Mouse (Mus musculus) midbrain, embryonic 10.5 days (tissue): ENCODE data around the gene Mgme1. TPM values are rescaled to one million over a fixed set of nuclear protein-coding genes. Genes with fewer than 3 reads are reported as not detected.

Source experiments
- DNase-seq: peaks from one replicate; pipeline ENCODE4 v3.0.0-alpha.2; 2017; ENCODE audit warnings: low spot score
- H3K27ac ChIP-seq: fragments of 300-500 bp; sonication (generic); replicated peaks from 2 replicates; pipeline ENCODE4 v1.5.1; 2016; ENCODE audit warnings: mild to moderate bottlenecking
- H3K27me3 ChIP-seq: fragments of 300-500 bp; sonication (generic); 2 replicates; pipeline ENCODE4 v1.6.1; 2016; ENCODE audit warnings: low read depth, mild to moderate bottlenecking; ENCODE audit not compliant: poor library complexity, severe bottlenecking
- H3K36me3 ChIP-seq: fragments of 300-500 bp; sonication (generic); 2 replicates; pipeline ENCODE4 v1.6.1; 2016; ENCODE audit warnings: mild to moderate bottlenecking, moderate library complexity
- H3K4me1 ChIP-seq: fragments of 300-500 bp; sonication (generic); 2 replicates; pipeline ENCODE4 v1.6.1; 2016
- H3K4me3 ChIP-seq: fragments of 300-500 bp; sonication (generic); 2 replicates; pipeline ENCODE4 v1.5.1; 2016; ENCODE audit warnings: mild to moderate bottlenecking, moderate library complexity
- H3K9me3 ChIP-seq: fragments of 300-500 bp; sonication (generic); replicated peaks from 2 replicates; pipeline ENCODE4 v1.6.1; 2016; ENCODE audit warnings: mild to moderate bottlenecking
- WGBS: fragments of 180-500 bp; shearing (Covaris S2); methylation state at CpG from one replicate; pipeline ENCODE4 v1.1.7; 2016; 5-methylcytosine and 5-hydroxymethylcytosine counted together
- polyA plus RNA-seq: library from polyadenylated mRNA; unstranded; fragments of >200 nt; fragmentation: Nextera tagmentation; extraction: Ambion mirVana; gene quantifications from 2 replicates; pipeline ENCODE4 v1.2.1, GENCODE M21; 2016

The Mgme1 gene
- polyA plus RNA-seq, 1 experiment from 2014 or later = 26.0 TPM

DNA sequence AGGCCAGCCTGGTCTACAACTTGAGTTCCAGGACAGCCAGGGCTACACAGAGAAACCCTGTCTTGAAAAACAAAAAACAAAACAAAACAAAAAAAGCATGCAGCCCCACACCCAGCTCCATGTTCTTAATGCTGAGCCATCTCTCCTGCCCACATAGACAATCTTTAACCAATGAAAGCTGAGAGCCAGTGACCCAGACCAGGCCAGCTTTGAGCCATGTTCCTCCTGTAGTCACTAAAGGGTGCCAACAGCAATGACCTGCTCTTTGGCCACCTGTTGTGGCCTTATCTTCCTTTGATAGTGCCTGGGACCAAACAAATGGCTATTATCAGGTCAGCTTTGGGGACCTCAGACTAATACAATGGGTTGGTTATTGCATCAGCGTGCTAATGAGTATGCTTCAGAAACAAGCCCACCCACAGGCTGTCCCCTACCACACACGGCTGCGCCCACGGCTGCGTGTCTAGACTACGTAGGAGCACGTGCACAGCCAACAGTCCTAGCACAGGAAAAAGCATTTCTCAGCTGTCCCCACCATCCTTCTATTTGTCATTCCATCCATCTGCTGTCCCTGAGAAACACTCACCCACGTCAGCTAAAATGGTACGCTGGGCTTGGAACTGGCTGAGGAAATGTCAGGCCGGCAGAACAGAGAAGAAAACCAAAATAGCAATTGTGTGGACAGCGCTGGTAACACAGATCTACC, 21.3 kb downstream of the Mgme1 start:
- Histone ChIP-seq H3K36me3 (no peaks in the 10 kb centered on the region), H3K4me1 (no peaks in the 10 kb centered on the region), H3K27ac (no peak overlapping the region), H3K4me3 (no peak overlapping the region), H3K27me3 (no peaks in the 10 kb centered on the region), H3K9me3 (no peaks in the 10 kb centered on the region)
- WGBS = 90% methylated on average over 11 of the region's 11 CpGs
- no peak for DNase-seq

DNA sequence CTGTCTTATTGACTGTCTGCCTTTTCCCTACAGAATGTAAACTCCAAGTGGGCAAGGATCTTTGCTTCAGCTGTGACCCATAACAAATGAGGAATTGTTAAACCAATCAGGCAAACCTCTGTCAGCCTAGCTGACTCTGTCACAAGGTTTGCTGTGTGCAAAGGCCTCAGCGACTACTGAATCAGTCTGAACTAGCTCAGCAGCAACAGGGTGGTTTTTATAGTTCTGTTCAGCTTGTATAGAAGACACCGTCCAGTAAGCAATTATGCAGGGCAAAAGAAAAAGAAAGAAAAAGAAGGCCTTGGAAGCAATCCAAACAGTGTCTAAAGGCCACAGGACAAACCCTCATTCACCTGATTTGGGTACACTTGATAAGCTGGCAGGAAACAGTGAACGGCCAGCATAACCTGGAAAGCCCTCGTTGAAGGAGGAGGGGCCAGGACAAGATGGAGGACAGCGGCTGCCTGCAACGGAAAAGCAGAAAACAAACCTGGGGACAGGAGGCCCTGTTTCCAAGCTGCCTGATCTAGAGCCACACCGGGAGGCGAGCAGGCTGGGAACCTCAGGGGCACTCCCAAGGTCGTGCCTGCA, 24.8 kb downstream of the Mgme1 start:
- no peak for DNase-seq
- H3K36me3 ChIP-seq = no peaks in the 10 kb centered on the region
- no peak overlapping the region for H3K27ac ChIP-seq
- no peak overlapping the region for H3K4me3 ChIP-seq
- H3K4me1 ChIP-seq = no peaks in the 10 kb centered on the region
- no peaks in the 10 kb centered on the region for H3K27me3 ChIP-seq
- WGBS = 83% methylated on average over 9 of the region's 9 CpGs
- no peaks in the 10 kb centered on the region for H3K9me3 ChIP-seq

GRCm38 (mm10) chr2:144299749-144300669, 29.5 kb downstream of the Mgme1 start:
- H3K4me1 ChIP-seq = no peaks in the 10 kb centered on the region
- no peak for DNase-seq
- no peak overlapping the region for H3K27ac ChIP-seq
- no peaks in the 10 kb centered on the region for H3K9me3 ChIP-seq
- no peaks in the 10 kb centered on the region for H3K36me3 ChIP-seq
- H3K27me3 ChIP-seq = no peaks in the 10 kb centered on the region
- no peak overlapping the region for H3K4me3 ChIP-seq
- 87% methylated on average over 9 of the region's 9 CpGs for WGBS

DNA sequence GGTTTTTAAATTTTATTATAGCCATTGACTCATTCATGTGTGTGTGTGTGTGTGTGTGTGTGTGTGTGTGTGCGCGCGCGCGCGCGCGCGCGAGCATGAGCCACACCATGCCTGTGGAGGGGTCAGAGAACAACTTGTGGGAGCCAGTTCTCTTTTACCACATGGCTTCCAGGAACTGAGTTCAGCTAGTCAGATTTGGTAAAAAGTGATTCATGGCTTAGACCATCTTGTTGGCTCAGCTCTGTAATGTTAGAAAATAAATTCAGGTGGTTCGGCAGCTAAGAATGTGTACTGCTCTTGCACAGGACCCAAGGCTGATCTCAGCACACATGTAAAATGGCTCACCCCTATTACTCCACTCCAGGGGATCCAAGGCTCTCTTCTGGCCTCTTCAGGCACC, 30.6 kb downstream of the Mgme1 start:
- no peaks in the 10 kb centered on the region for H3K9me3 ChIP-seq
- no peak for DNase-seq
- H3K27ac ChIP-seq = no peak overlapping the region
- H3K4me1 ChIP-seq = no peaks in the 10 kb centered on the region
- H3K36me3 ChIP-seq = no peaks in the 10 kb centered on the region
- H3K4me3 ChIP-seq = no peak overlapping the region
- no peaks in the 10 kb centered on the region for H3K27me3 ChIP-seq
- 96% methylated on average over 11 of the region's 11 CpGs for WGBS

DNA sequence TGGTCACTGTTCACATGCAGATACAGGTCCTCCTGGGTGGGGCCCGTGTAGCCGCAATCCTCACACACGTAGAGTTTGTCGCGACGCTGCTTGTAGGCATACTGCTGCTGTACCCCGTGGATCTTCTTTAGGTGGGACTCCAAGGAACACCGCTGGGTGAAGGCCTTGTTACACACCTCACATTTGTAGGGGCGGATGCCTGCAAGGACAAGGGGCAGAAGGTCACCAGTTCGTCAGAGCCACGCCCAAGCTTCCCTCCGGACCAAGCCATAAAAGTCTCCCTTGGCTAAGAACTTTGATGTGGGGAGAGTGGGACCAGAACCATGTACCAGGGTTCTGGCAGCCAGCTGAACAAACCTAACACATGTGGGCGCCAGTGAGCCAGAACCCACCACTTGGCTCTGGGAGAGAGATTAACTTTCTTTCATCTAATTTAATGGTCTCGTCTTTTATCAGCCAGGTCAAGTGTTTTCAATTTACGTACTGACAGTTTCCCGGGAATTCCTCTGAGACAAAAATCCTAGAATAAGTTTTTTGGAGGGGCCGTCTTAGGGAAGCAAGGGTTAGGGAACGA, 35.3 kb downstream of the Mgme1 start:
- no peaks in the 10 kb centered on the region for H3K36me3 ChIP-seq
- 74% methylated on average over 18 of the region's 18 CpGs for WGBS
- DNase-seq = no peak
- H3K9me3 ChIP-seq = no peaks in the 10 kb centered on the region
- H3K4me3 ChIP-seq = no peak overlapping the region
- no peak overlapping the region for H3K27ac ChIP-seq
- no peaks in the 10 kb centered on the region for H3K27me3 ChIP-seq
- peaks cover 12% of the 10 kb centered on the region for H3K4me1 ChIP-seq

- Histone ChIP-seq H3K36me3 (no peaks in the 10 kb centered on the region), H3K9me3 (no peaks in the 10 kb centered on the region), H3K4me3 (no peak overlapping the region), H3K4me1 (peaks cover 12% of the 10 kb centered on the region), H3K27ac (no peak overlapping the region), H3K27me3 (no peaks in the 10 kb centered on the region)
- WGBS = 60% methylated on average over 8 of the region's 8 CpGs
- no peak for DNase-seq
These were observed 38.1 kb downstream of the Mgme1 start for GRCm38 (mm10) chr2:144308561-144308960.

DNA sequence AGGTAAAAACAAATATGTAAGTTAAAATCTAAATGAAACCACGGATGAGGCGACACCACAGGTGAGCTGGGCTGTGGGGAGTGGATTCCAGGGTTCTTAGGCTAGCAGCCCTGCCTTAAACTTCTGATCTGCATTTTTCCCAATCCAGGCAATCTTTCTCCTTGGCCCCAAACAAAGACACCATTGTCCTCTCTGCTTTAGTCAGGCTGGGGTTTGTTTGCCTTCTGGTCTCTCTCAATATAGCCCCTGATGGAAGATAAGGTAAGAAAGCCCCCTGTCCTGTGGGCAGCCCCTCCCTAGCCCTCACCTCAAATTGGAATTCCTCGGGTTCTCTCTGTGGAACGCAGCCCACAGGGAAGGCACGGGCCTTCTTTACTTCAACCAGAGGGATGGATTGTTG, 39.8 kb downstream of the Mgme1 start:
- no peak overlapping the region for H3K4me3 ChIP-seq
- peaks cover 12% of the 10 kb centered on the region for H3K4me1 ChIP-seq
- H3K9me3 ChIP-seq = no peaks in the 10 kb centered on the region
- H3K36me3 ChIP-seq = no peaks in the 10 kb centered on the region
- peak overlapping the region; percentile 66 for H3K27ac ChIP-seq
- DNase-seq = no peak
- WGBS = 25% methylated on average over 5 of the region's 5 CpGs
- no peaks in the 10 kb centered on the region for H3K27me3 ChIP-seq

GRCm38 (mm10) chr2:144311372-144311771, 40.9 kb downstream of the Mgme1 start:
- peaks cover 12% of the 10 kb centered on the region for H3K4me1 ChIP-seq
- no peak overlapping the region for H3K27ac ChIP-seq
- no peak overlapping the region for H3K4me3 ChIP-seq
- WGBS = 93% methylated on average over 2 of the region's 2 CpGs
- H3K36me3 ChIP-seq = no peaks in the 10 kb centered on the region
- H3K27me3 ChIP-seq = no peaks in the 10 kb centered on the region
- H3K9me3 ChIP-seq = no peaks in the 10 kb centered on the region
- DNase-seq = no peak

GRCm38 (mm10) chr2:144324218-144324617, 53.8 kb downstream of the Mgme1 start:
- peaks cover 20% of the 10 kb centered on the region for H3K27me3 ChIP-seq
- H3K4me1 ChIP-seq = peaks cover under 1% of the 10 kb centered on the region
- 77% methylated on average over 3 of the region's 3 CpGs for WGBS
- no peak overlapping the region for H3K4me3 ChIP-seq
- H3K36me3 ChIP-seq = no peaks in the 10 kb centered on the region
- DNase-seq = no peak
- H3K27ac ChIP-seq = no peak overlapping the region
- no peaks in the 10 kb centered on the region for H3K9me3 ChIP-seq

GRCm38 (mm10) chr2:144329451-144329850, 59.0 kb downstream of the Mgme1 start:
- Histone ChIP-seq H3K36me3 (no peaks in the 10 kb centered on the region), H3K4me1 (peaks cover 40% of the 10 kb centered on the region), H3K27ac (no peak overlapping the region), H3K4me3 (peak overlapping the region; percentile 21; the same call in 1 of the 2 replicates), H3K9me3 (no peaks in the 10 kb centered on the region), H3K27me3 (peaks cover 73% of the 10 kb centered on the region)
- WGBS = 6% methylated on average over 10 of the region's 10 CpGs
- no peak for DNase-seq

GRCm38 (mm10) chr2:144329937-144330336, 59.5 kb downstream of the Mgme1 start:
- Histone ChIP-seq H3K9me3 (no peaks in the 10 kb centered on the region), H3K4me1 (peaks cover 40% of the 10 kb centered on the region), H3K27ac (no peak overlapping the region), H3K4me3 (peak overlapping the region; percentile 21; the same call in 1 of the 2 replicates), H3K36me3 (no peaks in the 10 kb centered on the region), H3K27me3 (peaks cover 77% of the 10 kb centered on the region)
- 3% methylated on average over 10 of the region's 10 CpGs for WGBS
- peak; percentile 34 for DNase-seq

DNA sequence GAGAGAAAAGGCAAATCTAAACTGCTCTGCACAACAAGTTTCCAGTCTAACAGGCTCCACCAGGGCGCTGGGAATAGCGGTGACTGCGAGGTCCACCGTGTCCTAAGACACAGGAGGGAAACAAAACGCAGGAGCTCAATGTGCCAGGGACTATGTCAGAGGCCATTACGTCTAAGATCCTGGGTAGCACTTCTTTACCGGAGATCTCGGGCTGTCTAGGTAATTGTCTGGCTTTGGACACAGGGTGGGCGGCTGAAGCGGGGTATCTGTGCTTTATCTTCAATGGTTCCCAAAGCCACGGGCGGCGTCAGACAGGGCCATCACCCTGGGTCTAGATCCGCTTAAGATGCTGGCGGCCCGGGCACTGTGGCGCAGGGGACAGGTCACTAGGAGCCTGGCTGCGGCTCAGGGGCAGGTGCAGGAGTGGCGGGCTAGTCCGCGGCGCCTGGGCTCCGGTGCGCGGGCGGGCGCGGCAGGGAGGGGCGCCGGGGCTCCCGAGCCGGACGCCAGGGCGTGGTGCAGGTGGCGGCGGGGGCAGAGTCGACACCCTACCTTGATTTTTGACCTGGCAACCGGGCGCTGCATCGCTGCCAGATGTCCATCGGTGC, 60.0 kb downstream of the Mgme1 start:
- Histone ChIP-seq H3K4me1 (peaks cover 40% of the 10 kb centered on the region), H3K9me3 (no peaks in the 10 kb centered on the region), H3K27me3 (peaks cover 83% of the 10 kb centered on the region), H3K36me3 (no peaks in the 10 kb centered on the region), H3K27ac (no peak overlapping the region), H3K4me3 (peak overlapping the region; percentile 60)
- WGBS = under 1% methylated on average over 41 of the region's 41 CpGs
- DNase-seq = peak; percentile 55
